Mouse (Mus musculus) thymus, adult 2 months (tissue): ENCODE data around the gene Nrp2.

Experiments used
- CTCF ChIP-seq: fragments of 200-500 bp; IDR thresholded peaks from 2 replicates; pipeline ENCODE4 v1.5.1; 2012; ENCODE audit warnings: mild to moderate bottlenecking, control low read depth, low read length, moderate library complexity, borderline replicate concordance; ENCODE audit not compliant: control insufficient read depth, poor library complexity, insufficient read depth; ENCODE audit errors: extremely low read depth
- POLR2A ChIP-seq: fragments of 200-500 bp; IDR thresholded peaks from 2 replicates; pipeline ENCODE4 v1.6.1; 2012; ENCODE audit warnings: mild to moderate bottlenecking, low read length, control low read depth, moderate library complexity; ENCODE audit not compliant: control insufficient read depth, poor library complexity, insufficient read depth; ENCODE audit errors: extremely low read depth

DNA sequence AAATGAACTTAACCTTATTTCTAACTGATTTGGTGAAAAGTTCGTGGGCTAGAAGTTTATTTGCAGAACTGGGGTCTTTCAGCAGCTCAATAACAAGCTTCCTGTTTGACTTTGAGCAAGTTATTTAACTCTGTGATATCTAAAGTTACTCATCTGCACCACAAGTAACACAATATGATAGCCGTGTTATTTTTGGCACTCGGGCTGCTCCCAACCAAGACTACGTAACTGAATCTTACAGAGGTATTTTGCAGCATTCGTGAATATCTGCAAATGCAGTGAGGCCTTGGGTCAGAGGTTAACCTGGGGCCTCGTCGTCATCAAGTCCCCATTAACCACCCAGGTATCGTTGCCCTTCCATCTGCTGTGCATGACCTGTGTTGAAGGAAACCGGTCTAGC lies 150.3 kb downstream of the Nrp2 start:
- TF ChIP-seq CTCF (no peak), POLR2A (no peak)
